13 mouse cellular contexts compared by ENCODE assay signal in the genomic region with DNA sequence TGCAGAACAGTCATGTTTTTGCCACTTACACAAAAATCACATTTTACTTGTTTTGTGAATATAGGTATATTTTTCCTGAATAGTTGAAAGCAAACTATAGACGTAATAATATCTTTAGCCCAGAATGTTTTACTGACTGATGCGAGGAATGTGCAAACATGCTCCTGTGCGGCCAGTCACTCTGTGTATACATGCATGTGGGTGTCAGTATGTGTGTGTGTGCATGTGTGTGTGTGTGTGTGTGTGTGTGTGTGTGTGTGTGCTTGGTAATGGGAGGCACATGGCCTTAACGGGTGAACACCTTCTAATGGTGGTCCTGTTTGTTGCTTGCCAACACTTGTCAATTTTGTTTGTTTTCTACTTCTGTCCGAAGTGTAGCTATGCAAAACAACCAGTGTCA.
DNase-seq lines count a peak whose midpoint lies in the region; ATAC-seq and TF ChIP-seq lines count a peak whose summit lies in the region.
"Had no signal": no experiment of that assay in that cellular context is flagged by ENCODE, and none has a peak within 500 bp of the region (broad histone marks: within the 10 kb centered on the region; RNA-seq: fewer than 3 reads in every experiment).

No protein-coding gene starts in this region.

- H3K27ac ChIP-seq in cerebellum, adult 2 months (ENCODE audit: insufficient read depth, low read length), result 0 out of 2 replicates have a peak overlapping the region, but pooled peaks have one; percentile 13
- H3K27ac ChIP-seq in hindbrain, postnatal 0 days, result 0 out of 2 replicates have a peak overlapping the region, but pooled peaks have one; percentile 38
- no peak overlapping the region for H3K27ac ChIP-seq in hindbrain, embryonic 12.5 days
- peak overlapping the region; percentile 67 for H3K27ac ChIP-seq in midbrain, embryonic 13.5 days
- no peak overlapping the region for H3K27ac ChIP-seq in midbrain, embryonic 11.5 days (ENCODE audit: low read depth, low read length)
- H3K27ac ChIP-seq in midbrain, postnatal 0 days (ENCODE audit: low read depth, low read length), result 0 out of 2 replicates have a peak overlapping the region, but pooled peaks have one; percentile 62
- H3K27ac ChIP-seq: embryonic facial prominence, embryonic 13.5 days; forebrain, embryonic 13.5 days; heart, embryonic 13.5 days had no signal

- no peaks in the 10 kb centered on the region for H3K36me3 ChIP-seq in hindbrain, postnatal 0 days (ENCODE audit: insufficient read depth, low read length)
- H3K36me3 ChIP-seq in hindbrain, embryonic 12.5 days, result no peaks in the 10 kb centered on the region
- no peaks in the 10 kb centered on the region for H3K36me3 ChIP-seq in midbrain, embryonic 13.5 days
- H3K36me3 ChIP-seq in midbrain, embryonic 11.5 days (ENCODE audit: control insufficient read depth, insufficient read depth, low read length), result no peaks in the 10 kb centered on the region
- no peaks in the 10 kb centered on the region for H3K36me3 ChIP-seq in midbrain, postnatal 0 days (ENCODE audit: insufficient read depth, low read length)
- H3K36me3 ChIP-seq: embryonic facial prominence, embryonic 13.5 days; heart, embryonic 13.5 days had no signal

- no peaks in the 10 kb centered on the region for H3K4me1 ChIP-seq in cerebellum, adult 2 months (ENCODE audit: control insufficient read depth, insufficient read depth, low read length)
- H3K4me1 ChIP-seq in hindbrain, postnatal 0 days (ENCODE audit: insufficient read depth, low read length), result no peaks in the 10 kb centered on the region
- no peaks in the 10 kb centered on the region for H3K4me1 ChIP-seq in hindbrain, embryonic 12.5 days
- peaks cover 6% of the 10 kb centered on the region; the same call in 1 of the 2 replicates for H3K4me1 ChIP-seq in midbrain, embryonic 13.5 days (replicated peaks)
- no peaks in the 10 kb centered on the region for H3K4me1 ChIP-seq in midbrain, embryonic 11.5 days (ENCODE audit: control insufficient read depth, insufficient read depth, low read length)
- no peaks in the 10 kb centered on the region for H3K4me1 ChIP-seq in midbrain, postnatal 0 days (ENCODE audit: insufficient read depth, low read length)
- H3K4me1 ChIP-seq: forebrain, embryonic 13.5 days had no signal

- no peak overlapping the region for H3K4me2 ChIP-seq in hindbrain, postnatal 0 days (ENCODE audit: low read depth, low read length)
- no peak overlapping the region for H3K4me2 ChIP-seq in hindbrain, embryonic 12.5 days (replicated peaks)
- H3K4me2 ChIP-seq in midbrain, embryonic 13.5 days (replicated peaks), result no peak overlapping the region
- H3K4me2 ChIP-seq in midbrain, embryonic 11.5 days, result no peak overlapping the region
- H3K4me2 ChIP-seq in midbrain, postnatal 0 days (ENCODE audit: low read depth, low read length, poor library complexity, severe bottlenecking), result no peak overlapping the region
- H3K4me2 ChIP-seq: embryonic facial prominence, embryonic 13.5 days; forebrain, embryonic 13.5 days had no signal

- H3K9ac ChIP-seq in hindbrain, postnatal 0 days (replicated peaks; ENCODE audit: low read length), result no peak overlapping the region
- H3K9ac ChIP-seq in hindbrain, embryonic 12.5 days, result no peak overlapping the region
- H3K9ac ChIP-seq in midbrain, embryonic 13.5 days (replicated peaks), result no peak overlapping the region
- H3K9ac ChIP-seq in midbrain, embryonic 11.5 days (ENCODE audit: low read length), result no peak overlapping the region
- no peak overlapping the region for H3K9ac ChIP-seq in midbrain, postnatal 0 days (replicated peaks; ENCODE audit: low read length, poor library complexity, severe bottlenecking)
- H3K9ac ChIP-seq: embryonic facial prominence, embryonic 13.5 days; forebrain, embryonic 13.5 days; forebrain, postnatal 0 days; heart, embryonic 13.5 days had no signal

- DNase-seq in cerebellum, adult 2 months, result no peak
- no peak for DNase-seq in cerebellum, adult 11 months
- DNase-seq in hindbrain, postnatal 0 days (ENCODE audit: low spot score), result no peak
- no peak for DNase-seq in midbrain, embryonic 11.5 days (ENCODE audit: low spot score, missing footprints)
- no peak for DNase-seq in midbrain, postnatal 0 days (ENCODE audit: low spot score)
- DNase-seq in adrenal gland, postnatal 14 days, result no peak
- DNase-seq: cerebellum, adult 18-20 months had no signal

- H3K27me3 ChIP-seq in cerebellum, adult 2 months (ENCODE audit: control insufficient read depth, insufficient read depth, low read length), result no peaks in the 10 kb centered on the region
- H3K27me3 ChIP-seq in hindbrain, postnatal 0 days (ENCODE audit: insufficient read depth, low read length), result no peaks in the 10 kb centered on the region
- H3K27me3 ChIP-seq in hindbrain, embryonic 12.5 days, result no peaks in the 10 kb centered on the region
- no peaks in the 10 kb centered on the region for H3K27me3 ChIP-seq in midbrain, embryonic 13.5 days
- H3K27me3 ChIP-seq in midbrain, embryonic 11.5 days (ENCODE audit: control insufficient read depth, insufficient read depth, low read length), result no peaks in the 10 kb centered on the region
- H3K27me3 ChIP-seq in midbrain, postnatal 0 days (ENCODE audit: insufficient read depth, low read length), result no peaks in the 10 kb centered on the region
- H3K27me3 ChIP-seq: forebrain, embryonic 13.5 days; heart, embryonic 13.5 days had no signal

- TF ChIP-seq CTCF in cerebellum, adult 2 months (IDR thresholded peaks at IDR 0.05; ENCODE audit: borderline replicate concordance, insufficient read depth, low read depth, low read length), result no peak
- no peak for TF ChIP-seq CTCF in hindbrain, postnatal 0 days (IDR thresholded peaks at IDR 0.05; ENCODE audit: low read depth)
- no peak for TF ChIP-seq CTCF in midbrain, postnatal 0 days (IDR thresholded peaks at IDR 0.05)

- TF ChIP-seq POLR2A in cerebellum, adult 2 months (IDR thresholded peaks at IDR 0.05; ENCODE audit: borderline replicate concordance, insufficient read depth, low read length), result no peak

- H3K9me3 ChIP-seq in hindbrain, postnatal 0 days (ENCODE audit: low read length), result no peaks in the 10 kb centered on the region
- H3K9me3 ChIP-seq in hindbrain, embryonic 12.5 days (replicated peaks), result no peaks in the 10 kb centered on the region
- no peaks in the 10 kb centered on the region for H3K9me3 ChIP-seq in midbrain, embryonic 13.5 days
- no peaks in the 10 kb centered on the region for H3K9me3 ChIP-seq in midbrain, embryonic 11.5 days (ENCODE audit: control insufficient read depth, low read length)
- H3K9me3 ChIP-seq in midbrain, postnatal 0 days (ENCODE audit: low read length), result no peaks in the 10 kb centered on the region
- H3K9me3 ChIP-seq: embryonic facial prominence, embryonic 13.5 days; forebrain, embryonic 13.5 days; heart, embryonic 13.5 days had no signal

- no peak overlapping the region for H3K4me3 ChIP-seq in cerebellum, adult 2 months (replicated peaks; ENCODE audit: insufficient read depth, low read depth, low read length)
- no peak overlapping the region for H3K4me3 ChIP-seq in hindbrain, postnatal 0 days (ENCODE audit: low read length)
- no peak overlapping the region for H3K4me3 ChIP-seq in hindbrain, embryonic 12.5 days
- H3K4me3 ChIP-seq in midbrain, embryonic 13.5 days (replicated peaks), result no peak overlapping the region
- no peak overlapping the region for H3K4me3 ChIP-seq in midbrain, embryonic 11.5 days (ENCODE audit: low read depth, low read length)
- no peak overlapping the region for H3K4me3 ChIP-seq in midbrain, postnatal 0 days (ENCODE audit: low read depth, low read length)
- H3K4me3 ChIP-seq: embryonic facial prominence, embryonic 13.5 days; forebrain, embryonic 13.5 days; heart, embryonic 13.5 days had no signal

- peak; percentile 34; the same call in 1 of the 2 replicates for ATAC-seq in hindbrain, postnatal 0 days
- ATAC-seq in hindbrain, embryonic 12.5 days (ENCODE audit: low FRiP score), result no peak
- ATAC-seq in midbrain, embryonic 13.5 days, result peak; percentile 66
- no peak for ATAC-seq in midbrain, embryonic 11.5 days (ENCODE audit: low FRiP score)
- peak; percentile 53; the same call in 1 of the 2 replicates for ATAC-seq in midbrain, postnatal 0 days (ENCODE audit: low FRiP score)

- WGBS in cerebellum, adult 2 months, result 91% methylated on average over 5 of the region's 5 CpGs
- 87% methylated on average over 5 of the region's 5 CpGs for WGBS in hindbrain, postnatal 0 days
- WGBS in hindbrain, embryonic 12.5 days, result 83% methylated on average over 5 of the region's 5 CpGs
- 85% methylated on average over 5 of the region's 5 CpGs for WGBS in midbrain, embryonic 13.5 days
- WGBS in midbrain, embryonic 11.5 days, result 87% methylated on average over 5 of the region's 5 CpGs
- WGBS in midbrain, postnatal 0 days, result 87% methylated on average over 5 of the region's 5 CpGs

Comparison
In these comparisons a context has a peak if more than half of its experiments do, and no peak if none do; other contexts are left out.
1. H3K27ac ChIP-seq: peak in cerebellum, adult 2 months (single experiment), hindbrain, postnatal 0 days (single experiment), midbrain, embryonic 13.5 days (single experiment) and midbrain, postnatal 0 days (single experiment); none in hindbrain, embryonic 12.5 days (single experiment) and midbrain, embryonic 11.5 days (single experiment).
2. ATAC-seq: peak in hindbrain, postnatal 0 days (single experiment), midbrain, embryonic 13.5 days (single experiment) and midbrain, postnatal 0 days (single experiment); none in hindbrain, embryonic 12.5 days (single experiment) and midbrain, embryonic 11.5 days (single experiment).